Mouse (Mus musculus): ENCODE data around the gene Fgl2.
"Not testable (repeated sequence)": the region's sequence is repeated elsewhere in the genome, so short reads cannot be mapped to it uniquely, and the experiment has no call there.

Gene Fgl2

DNA sequence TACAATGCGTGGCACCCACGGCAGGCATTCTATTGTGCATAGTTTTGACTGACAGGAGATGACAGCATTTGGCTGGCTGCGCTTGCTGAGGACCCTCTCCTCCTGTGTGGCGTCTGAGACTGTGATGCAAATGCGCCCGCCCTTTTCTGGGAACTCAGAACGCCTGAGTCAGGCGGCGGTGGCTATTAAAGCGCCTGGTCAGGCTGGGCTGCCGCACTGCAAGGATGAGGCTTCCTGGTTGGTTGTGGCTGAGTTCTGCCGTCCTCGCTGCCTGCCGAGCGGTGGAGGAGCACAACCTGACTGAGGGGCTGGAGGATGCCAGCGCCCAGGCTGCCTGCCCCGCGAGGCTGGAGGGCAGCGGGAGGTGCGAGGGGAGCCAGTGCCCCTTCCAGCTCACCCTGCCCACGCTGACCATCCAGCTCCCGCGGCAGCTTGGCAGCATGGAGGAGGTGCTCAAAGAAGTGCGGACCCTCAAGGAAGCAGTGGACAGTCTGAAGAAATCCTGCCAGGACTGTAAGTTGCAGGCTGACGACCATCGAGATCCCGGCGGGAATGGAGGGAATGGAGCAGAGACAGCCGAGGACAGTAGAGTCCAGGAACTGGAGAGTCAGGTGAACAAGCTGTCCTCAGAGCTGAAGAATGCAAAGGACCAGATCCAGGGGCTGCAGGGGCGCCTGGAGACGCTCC lies at the start of gene Fgl2:
Gene Fgl2, plus strand, starts transcription at position 150 of the 687 bp plus-strand sequence.
- DNase-seq (ENCODE audit: low read depth, low spot score) = no peak

DNA sequence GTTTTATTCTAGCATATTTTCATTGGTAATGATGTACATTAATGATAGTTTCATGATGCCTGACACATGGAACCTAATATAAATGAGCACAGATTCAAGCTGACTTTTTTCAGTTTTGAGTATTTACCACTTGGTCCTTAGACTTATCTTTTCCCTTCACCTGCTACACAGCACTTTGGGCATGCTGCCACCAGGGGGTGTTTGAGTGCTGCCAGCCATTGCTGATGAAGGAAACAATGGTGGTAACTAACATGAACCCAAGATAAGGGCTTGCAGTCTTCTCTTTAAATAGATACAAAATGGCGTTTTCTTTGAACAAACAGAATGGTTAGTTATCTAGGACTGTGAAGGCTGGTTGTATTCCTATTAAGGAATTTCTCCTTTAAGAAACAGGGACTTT lies 45.9 kb upstream of the Fgl2 start:
- DNase-seq (ENCODE audit: low read depth, low spot score) = no peak

DNA sequence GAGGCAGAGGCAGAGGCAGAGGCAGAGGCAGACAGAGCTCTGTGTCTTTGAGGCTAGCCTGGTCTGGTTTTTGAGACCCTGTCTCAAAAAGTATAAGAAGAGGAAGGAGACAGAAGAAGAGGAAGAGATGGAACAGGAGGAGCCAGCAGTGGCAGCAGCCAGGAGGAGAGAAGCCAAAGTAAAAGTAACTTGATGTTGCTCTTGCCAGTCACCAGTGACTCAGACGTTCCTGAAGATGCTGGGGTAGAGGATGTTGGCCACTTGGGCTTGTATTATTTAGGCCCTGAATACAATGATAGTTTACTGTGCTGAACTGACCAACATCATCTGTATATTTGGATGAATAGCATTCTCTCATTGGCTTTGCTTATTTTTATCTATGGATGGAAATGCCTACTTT lies 43.9 kb upstream of the Fgl2 start:
- no peak for DNase-seq (ENCODE audit: low read depth, low spot score)

DNA sequence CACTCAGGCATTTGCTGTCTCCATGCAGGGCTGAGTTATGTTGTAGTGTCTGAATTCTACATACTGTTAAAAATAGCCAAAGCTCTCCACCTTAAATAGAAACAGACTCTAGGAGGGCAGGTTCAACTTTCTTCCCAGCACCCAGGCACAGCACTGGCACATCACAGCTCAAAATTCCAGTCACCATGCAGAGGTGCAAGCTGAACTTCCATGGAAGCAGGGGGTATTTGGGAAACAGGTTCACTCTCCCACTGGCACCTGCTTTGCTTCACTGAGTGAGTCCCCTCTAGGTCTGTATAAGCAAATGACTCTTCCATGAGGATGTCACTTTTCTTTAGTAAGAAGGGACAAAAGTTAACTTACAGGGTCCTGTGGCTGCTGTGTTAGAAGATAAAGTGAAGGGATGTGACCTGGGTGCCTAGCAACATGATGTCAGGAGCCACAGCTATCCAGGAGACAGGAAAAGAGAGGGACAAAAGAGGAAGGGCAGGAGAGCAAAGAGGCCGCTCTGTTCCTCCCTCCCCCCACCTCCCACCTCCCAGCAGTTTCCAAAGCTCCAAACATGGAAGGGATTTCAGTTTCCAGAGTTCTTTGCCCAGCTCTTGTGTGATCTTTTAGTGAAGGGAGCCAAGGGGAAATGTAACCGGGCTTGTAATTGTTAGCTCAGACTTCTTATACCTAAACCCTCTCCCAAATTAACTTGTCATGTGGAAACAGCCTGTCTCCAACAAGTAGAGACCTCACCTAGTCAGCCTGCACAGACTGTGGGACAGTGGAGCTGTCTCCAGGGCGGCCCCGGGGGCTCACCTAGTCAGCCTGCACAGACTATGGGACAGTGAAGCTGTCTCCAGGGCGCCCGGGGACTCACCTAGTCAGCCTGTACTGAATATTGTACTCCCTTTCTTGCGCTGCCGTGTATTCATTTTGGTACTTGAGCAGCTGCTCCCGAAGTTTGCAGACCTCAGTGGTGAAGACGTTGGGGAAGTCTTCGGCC lies 42.5 kb upstream of the Fgl2 start:
- no peak for DNase-seq (ENCODE audit: low read depth, low spot score)

DNA sequence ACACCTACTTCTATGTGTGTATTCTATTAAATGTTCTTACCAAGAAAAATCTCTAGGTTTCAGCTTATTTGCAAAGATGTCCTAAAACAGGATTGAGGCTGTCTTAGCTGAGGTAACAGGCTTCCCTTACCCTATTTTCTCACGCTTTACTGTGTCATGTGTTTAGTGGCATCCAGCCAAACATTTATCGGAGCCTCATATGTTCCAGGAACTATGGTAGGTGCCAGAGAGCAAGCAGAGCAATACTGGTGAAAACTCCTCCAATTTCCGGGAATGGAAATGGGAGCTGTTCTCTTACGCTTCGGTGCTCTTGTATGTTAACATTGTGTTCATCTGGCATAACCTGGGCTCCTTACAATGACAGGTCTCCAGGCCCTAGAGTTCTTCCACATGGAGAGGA lies 40.8 kb upstream of the Fgl2 start:
- no peak for DNase-seq (ENCODE audit: low read depth, low spot score)

GRCm38 (mm10) chr5:21332119-21332518 lies 40.3 kb upstream of the Fgl2 start:
- no peak for DNase-seq (ENCODE audit: low read depth, low spot score)

DNA sequence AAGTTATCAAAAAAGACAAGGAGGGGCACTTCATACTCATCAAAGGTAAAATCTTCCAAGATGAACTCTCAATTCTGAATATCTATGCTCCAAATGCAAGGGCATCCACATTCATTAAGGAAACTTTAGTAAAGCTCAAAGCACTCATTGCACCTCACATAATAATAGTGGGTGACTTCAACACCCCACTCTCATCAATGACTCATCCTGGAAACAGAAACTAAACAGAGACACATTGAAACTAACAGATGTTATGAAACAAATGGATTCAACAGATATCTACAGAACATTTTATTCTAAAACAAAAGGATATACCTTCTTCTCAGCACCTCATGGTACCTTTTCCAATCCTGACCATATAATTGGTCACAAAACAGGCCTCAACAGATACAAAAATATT lies 30.2 kb upstream of the Fgl2 start:
- not testable (repeated sequence) for DNase-seq (ENCODE audit: low read depth, low spot score)

- DNase-seq (ENCODE audit: low read depth, low spot score) = no peak
Observed at GRCm38 (mm10) chr5:21348366-21348765, 24.1 kb upstream of the Fgl2 start.

- no peak for DNase-seq (ENCODE audit: low read depth, low spot score)
Observed at GRCm38 (mm10) chr5:21351678-21352077, 20.8 kb upstream of the Fgl2 start.

GRCm38 (mm10) chr5:21358648-21359047 lies 13.8 kb upstream of the Fgl2 start:
- DNase-seq (ENCODE audit: low read depth, low spot score) = no peak

DNA sequence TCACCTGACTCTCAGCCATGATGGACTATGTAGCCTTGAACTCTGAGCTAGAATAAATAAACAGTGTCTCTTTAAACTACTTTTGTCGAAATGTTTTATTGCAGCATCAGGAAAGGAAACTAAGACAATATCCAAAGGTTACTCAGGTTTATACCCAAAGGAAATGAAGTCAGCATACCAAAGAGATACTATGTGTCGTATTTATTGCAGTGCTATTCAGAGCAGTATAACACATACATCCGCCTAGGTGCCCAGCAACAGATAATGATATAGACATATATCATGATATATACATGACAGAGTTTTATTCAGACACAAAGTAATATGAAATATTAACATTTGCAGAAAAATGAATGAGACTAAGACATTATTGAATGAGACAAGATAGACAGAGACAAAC lies 9.1 kb upstream of the Fgl2 start:
- no peak for DNase-seq (ENCODE audit: low read depth, low spot score)

DNA sequence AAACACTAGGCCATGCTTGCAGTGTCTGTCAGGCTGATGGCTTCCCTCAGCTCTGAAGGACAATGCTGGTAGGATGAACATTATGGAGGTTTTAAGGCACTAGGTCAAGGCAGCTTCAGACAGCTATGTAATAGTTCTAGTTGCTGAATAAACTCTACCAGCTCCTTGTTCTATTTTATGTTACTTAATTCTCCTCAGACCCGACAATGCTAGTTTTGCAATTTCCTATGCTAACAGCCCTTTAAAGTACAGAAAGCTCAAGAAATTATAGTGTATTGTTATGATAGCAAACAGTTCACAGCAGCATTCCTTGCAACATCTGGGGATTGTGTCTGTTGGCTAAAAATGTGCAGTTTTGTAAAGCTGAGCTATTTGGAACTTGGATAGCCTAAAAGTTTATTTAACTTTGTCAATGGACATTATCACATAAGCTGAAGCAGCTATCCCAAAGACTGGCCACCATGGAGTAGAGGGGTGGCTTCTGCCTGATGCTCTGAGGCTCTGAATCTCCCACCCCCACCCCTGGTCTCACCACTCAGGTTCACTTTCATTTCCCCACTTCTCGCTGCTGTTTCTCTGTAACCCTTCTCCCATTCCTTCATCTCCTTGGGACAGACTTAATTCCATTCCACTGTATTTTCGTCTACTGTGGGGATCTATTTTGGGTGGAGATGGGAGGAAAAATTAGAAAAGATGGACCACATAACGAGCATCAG lies 5.9 kb upstream of the Fgl2 start:
- no peak for DNase-seq (ENCODE audit: low read depth, low spot score)

DNA sequence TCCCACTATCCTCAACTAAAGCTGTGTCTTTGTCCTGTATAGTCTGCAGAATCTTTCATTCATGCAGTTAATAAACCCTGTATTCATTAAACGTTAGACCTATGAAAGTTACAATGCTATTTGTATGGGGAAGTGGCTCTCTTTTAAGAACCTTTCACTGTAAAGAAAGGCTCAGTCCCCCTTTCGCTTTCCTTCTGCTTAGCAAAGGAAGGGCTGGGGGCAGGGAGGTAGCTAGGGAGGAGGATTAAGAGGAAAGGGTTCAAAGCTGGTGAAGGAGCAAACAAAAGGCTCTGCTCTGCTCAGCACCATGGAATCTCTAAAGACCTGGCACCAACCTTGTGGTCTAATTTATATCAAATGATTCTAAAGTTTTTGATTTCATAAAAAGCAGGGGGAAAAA lies 4.9 kb upstream of the Fgl2 start:
- no peak for DNase-seq (ENCODE audit: low read depth, low spot score)

- no peak for DNase-seq (ENCODE audit: low read depth, low spot score)
Observed at GRCm38 (mm10) chr5:21370218-21370947, 2.1 kb upstream of the Fgl2 start.

DNA sequence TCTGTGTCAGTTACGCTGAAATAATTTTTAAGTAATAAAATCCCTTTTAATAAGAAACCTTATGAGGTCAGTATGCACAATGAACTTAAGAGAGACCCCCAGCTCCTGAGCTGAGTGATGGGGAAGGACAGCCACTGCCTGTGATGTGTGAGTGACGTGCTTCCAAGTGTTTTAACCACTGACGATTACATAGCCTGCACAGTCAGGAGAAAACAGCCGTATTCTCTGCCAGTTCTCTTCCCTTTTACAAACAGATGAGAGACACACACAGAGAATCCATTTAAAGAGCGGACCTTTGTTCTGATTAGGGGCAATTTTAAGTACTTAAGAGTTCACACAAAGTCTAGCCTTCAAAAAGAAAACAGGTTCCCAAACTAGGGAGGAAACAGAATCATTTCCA lies 522 bp upstream of the Fgl2 start:
- DNase-seq (ENCODE audit: low read depth, low spot score) = no peak

- no peak for DNase-seq (ENCODE audit: low read depth, low spot score)
Observed at GRCm38 (mm10) chr5:21373180-21373518, 707 bp downstream of the Fgl2 start.

GRCm38 (mm10) chr5:21376935-21377334 lies 4.5 kb downstream of the Fgl2 start:
- no peak for DNase-seq (ENCODE audit: low read depth, low spot score)

DNA sequence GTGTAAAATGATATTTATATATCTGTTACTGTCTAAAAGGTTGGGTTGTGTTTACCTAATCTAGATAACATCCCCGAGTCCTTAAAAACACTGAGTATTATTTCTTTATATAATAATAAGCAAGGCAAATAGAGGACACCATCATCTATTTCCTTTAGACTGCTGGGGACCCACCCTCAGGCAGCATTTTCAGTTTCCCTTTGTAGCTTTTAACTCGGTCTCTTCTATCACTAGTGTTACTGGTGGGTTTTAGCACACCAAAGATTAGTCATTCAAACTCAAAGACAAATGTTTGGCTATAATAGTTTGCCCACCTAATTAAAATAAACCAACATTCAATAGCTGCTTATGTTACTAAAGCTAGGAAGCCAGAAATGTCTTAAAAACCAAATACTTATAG lies 6.0 kb downstream of the Fgl2 start:
- DNase-seq (ENCODE audit: low read depth, low spot score) = no peak

DNA sequence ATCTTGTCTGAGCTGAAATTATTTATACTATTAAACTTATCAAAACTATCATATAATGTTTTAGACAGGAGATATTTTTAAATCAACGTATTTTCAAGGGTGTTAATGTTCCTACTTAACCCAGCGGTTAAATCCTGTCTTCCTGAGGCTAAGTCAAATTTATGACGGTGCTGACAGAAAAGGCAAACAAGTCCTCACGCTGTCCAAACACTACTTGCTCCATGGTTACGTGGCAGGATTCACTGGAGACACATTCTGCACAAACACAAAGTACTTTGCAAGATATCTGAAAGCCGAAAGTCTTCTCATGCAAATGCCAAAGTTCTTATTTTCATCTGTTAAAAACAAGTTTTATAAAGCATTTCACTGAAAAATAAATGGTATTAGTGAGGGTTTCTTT lies 9.5 kb downstream of the Fgl2 start:
- DNase-seq (ENCODE audit: low read depth, low spot score) = no peak

GRCm38 (mm10) chr5:21382678-21383077 lies 10.2 kb downstream of the Fgl2 start:
- no peak for DNase-seq (ENCODE audit: low read depth, low spot score)

DNA sequence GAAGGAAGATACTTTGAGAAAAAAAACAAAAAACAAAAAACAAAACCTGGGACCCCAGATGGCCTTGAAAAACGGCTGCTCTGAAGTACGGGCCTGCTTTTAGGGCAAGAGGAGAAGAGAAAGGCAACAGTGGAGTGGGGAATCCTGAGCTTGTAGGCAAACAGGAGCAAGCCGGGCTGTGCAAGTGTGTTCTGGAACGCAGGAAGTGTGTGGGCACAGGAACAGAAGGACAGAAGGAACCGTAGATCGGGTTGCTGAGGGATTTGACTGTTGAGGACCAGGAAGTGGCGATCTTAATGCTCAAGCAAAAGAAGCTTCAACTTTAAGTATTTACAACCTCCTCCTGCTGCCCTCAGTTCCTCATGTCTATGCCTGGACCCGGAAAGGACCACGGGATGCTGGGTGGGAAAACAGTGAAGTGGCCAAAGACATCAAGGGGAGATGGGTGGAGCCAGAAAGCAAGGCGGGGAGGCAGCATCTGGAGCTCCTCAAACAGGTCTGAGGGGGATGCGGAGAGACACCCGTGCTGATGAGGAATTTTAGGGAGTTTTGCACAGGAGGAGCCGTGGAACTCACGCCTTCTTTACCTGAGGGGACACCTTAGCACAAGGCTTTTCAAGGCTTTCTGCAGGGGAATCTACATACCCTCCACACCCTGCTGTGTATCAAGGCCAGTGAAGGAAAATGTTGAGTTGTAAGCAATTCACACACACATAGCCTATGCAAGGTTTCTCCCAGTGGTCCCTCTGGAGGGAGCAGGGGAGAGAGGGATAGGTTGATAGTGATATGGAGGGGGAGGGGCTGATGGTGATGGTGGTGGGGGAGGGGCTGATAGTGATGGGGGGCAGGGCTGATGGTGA lies 11.2 kb downstream of the Fgl2 start:
- DNase-seq (ENCODE audit: low read depth, low spot score) = no peak

Measured in retina, adult 2 months (tissue).